Mouse (Mus musculus) adrenal gland, postnatal 25 days (tissue): ENCODE data around the gene Sik3. TPM values are rescaled to one million over a fixed set of nuclear protein-coding genes. Genes with fewer than 3 reads are reported as not detected.

ENCODE experiments used
- DNase-seq: peaks from one replicate; pipeline ENCODE4 v3.0.0; 2021; ENCODE audit warnings: mixed read lengths
- long read RNA-seq: library from polyadenylated mRNA; stranded (forward); transcript quantifications from one replicate; pipeline ENCODE4 v2.0.0, GENCODE M21; 2021
- total RNA-seq: library from RNA; stranded (reverse); gene quantifications from 2 replicates; pipeline ENCODE4 v1.2.3, GENCODE M21; 2021

The Sik3 gene
- 57.3 and 63.2 TPM in 2 replicates for total RNA-seq
- long read RNA-seq, partial matches to known transcripts = 13 of 20 reads
- long read RNA-seq, other reads (novel, unspliced or antisense) = 7 of 20 reads

DNA sequence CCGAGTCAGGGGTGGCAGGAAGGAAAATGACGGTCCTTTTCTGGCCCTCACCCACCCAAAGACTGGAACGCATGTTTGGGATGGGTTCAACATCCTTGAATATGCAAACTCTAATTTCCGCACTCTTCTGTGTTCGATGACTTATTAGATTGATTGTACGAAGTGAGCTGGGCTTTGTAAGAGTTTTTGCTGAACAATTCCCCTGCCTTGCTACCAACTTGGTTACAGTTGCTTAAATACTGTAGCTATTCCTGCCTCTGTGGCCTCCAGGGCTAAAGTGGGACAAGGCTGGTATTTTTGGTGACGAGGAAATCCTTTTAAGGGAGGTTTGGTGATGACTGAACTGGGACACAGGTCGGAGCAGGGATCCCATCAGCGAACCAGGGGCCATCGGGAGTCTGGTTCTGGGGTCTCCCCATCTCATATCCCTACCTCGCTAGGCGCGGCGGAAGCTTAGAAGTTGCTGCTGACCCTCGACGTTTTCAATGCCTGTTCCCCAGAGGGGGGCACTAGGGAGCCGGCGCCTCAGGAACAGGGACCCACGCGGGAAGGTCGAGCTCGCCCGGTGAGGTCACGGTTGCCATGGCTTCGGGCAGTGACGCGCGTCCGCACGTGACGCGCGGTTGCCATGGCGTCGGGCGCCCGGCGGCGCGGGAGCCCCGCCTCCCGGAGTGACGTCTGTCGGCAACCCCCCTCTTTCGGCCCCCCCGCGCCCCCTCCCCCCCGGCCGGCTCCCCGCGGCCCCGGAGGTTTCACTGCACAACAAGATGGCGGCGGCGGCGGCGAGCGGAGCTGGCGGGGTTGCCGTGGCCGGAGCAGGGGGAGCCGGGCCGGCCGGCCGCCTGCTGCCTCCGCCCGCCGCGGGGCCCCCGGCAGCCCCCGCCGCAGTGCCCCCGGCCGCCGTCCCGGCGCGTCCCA lies at the start of gene Sik3, which contains the start of gene Pafah1b2:
Gene Sik3 (plus strand): TSS at position 730 of the 918 bp plus-strand sequence.
Gene Pafah1b2 (minus strand): TSS at position 600 of the 918 bp plus-strand sequence.
- DNase-seq = peak; percentile 97

DNA sequence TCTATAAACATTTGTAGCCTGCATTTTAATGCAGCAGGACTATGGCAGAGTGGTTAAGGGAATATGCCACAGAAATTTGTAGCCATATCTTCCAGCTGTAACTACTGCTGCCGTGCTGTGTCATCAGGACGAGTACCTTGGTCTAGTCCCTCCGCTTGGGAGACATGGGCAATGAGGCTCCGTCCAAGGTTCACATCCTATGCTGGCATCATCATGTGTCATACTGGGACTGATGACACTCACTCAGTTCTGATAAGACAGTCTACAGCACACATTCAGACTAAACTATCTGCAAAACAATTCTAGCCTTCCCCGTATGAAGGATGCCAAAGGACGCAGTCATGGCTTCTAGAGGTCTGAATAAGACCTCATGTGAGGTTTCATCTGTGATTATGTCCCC lies 49.0 kb upstream of the Sik3 start:
- no peak for DNase-seq

DNA sequence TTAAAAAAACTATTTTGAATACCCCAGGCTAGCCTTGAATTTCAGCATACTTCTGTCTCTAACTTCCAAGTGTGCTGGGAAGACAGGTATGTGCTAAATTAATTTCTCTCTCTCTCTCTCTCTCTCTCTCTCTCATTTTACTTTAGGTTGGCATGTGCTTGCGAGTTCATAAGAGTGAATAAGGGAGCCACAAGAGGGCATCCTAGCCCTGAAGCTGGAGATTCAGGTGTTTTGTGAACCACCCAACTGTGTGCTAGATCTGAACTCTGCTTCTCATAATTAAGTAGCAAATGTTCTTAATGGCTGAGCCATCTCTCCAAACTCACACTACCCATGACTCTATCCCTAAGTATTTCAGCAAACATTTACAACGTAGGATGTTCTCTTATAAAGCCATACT lies 35.7 kb upstream of the Sik3 start:
- no peak for DNase-seq

DNA sequence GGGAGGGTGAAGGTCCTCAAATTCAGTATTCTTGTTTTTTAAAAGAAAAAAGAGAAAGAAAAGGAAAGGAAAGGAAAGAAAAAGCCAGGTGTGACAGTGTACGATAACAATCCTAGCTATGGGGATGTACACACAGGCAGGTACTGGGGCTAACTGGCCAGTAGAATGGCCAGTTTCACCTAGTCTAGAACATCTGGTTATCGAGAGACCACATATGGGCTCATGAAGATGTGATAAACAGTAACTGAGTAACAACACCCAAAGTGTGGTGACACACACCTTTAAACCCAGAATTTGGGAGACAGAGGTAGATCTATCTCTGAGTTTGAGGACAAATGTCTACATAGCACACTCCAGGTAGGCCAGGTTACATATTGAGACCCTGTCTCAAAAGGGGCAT lies 32.8 kb upstream of the Sik3 start:
- no peak for DNase-seq

DNA sequence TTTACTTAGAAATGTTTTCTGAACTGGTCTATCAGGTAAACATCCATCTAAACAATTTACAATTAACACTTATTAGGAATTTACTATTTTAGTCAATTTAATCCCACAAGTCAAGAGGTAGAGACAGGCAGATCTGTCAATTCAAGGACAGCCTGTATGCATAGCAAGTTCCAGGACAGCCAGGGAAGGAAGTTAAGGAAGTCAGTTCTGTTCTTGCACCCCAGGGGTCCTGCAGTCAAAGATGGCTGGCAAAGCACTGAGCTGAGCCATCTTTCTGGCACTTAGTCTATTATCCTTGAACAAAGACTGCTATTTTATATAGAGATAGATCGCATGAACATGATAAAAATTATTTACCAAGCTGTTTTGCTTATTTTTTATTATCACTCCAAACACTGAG lies 32.0 kb upstream of the Sik3 start:
- DNase-seq = no peak

DNA sequence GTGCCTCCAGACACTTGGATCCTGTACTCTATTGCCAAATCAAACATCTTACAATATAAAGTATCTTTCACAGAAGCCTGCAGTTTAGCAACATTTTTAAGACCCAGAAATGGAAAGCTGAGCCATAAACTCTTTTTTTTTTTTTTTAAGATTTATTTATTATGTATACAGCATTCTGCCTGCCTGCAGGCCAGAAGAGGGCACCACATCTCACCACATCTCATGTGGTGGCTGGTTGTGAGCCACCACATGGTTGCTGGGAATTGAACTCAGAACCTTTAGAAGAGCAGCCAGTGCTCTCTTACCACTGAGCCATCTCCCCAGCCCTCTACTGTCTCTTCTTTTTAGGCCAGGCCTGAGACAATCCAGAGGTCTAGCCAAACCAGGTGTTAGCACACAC lies 31.3 kb upstream of the Sik3 start:
- DNase-seq = no peak

DNA sequence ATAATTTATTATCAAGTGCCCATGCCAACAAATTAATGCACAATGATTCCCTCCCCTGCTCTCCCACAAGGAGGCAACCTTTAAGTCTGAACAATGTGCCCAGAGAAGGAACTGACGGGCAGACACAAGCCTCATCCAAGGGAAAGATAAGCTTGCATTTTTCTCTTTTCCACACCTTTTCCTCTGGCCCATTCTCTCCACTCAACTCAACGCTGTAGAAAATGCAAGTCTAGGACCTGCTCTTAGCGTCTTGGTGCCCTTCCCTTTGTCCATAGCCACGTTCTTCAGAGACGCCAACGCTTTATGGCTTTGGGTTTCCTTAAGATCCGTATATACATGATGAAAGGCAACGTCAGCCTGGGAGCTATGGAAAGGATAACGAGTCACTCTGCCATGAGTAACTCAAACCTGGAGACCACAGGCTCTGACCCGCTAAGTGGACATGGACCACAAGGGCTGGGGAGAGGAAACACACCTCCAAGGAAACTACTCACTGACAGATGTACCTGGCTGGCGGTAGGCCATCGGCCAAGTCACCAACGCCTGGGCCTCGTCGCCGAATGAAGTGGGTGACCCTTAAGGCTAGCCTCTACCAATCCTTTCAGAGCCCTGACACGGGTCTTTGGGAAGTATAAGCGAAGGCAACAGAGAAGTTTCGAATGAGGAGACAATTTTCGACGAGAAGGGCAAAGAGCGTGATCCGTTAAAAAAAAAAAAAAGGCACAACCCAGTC lies 28.8 kb upstream of the Sik3 start:
- DNase-seq = peak; percentile 13

DNA sequence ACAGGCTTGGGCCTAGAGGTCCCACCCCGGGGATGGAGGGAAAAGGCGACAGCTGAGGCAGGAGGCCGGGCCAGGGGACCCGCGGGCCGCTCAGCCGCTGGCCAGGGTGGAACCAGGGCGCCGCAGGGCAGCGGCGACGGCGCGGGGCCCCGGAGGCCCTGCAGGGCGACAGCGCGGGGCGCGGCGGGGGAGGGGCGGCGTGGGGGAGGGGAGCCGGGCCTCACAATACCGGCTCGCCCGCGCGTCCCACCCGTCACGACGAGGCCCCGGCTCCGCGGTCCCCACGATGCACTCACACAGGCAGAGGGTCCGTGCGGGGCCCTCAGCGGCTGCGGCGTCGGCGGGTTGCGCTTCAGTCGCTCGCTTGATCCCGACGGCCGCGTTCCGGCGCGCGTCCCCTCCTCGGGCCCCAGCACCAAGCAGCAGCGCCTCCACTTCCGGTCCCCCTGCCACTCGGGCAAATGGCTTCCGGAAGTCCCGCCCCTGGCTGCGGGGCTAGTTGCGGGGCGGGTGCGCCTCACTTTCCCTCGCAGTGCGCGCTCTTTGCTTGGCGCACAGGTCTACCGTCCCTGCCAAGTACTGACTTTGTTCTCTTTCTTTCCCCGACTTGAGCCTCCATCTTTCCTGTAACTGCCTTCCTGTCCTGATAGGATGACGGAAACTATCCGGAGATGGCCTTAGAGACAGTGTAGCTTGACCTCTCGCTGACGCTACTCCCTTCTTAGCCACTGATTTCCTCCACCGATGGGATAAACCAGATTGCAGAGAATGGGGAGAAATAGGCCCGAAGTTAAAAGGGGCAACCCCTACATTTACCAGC lies 28.0 kb upstream of the Sik3 start:
- peak; percentile 90 for DNase-seq

DNA sequence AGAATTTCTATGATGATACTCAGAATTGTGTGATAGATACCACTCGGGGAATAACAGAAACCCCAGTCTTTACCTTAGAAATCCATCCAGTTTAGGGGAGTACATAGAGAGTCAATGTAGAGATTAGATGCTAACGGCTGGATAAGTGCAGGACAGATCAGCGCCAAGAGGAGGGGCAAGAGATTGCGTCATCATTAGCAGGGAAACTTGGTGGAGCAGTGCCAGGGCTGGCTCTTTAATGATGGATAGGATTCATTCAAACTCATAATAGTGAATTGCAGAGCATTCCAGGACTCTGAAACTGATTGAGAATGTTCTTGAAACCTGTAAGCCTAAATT lies 27.4 kb upstream of the Sik3 start:
- DNase-seq = peak; percentile 77

DNA sequence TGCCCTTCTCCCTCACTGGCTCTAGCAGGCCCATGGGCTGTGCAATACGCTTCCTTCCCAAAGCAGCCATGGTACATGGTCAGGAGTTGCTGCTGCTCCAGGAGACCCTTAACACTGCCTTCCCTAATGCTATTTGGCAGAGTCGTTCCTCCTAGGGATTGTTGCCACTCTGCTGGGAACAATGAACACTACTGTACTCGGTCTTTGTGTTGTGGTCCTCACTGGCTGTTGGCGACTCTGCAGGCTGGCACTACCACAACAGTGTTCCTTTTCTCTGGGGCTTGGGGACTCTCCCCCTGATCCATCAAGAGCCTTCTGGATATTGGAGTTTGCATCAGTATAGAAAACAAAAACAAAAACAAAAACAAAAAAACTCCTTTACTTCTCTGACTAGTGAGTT lies 13.6 kb upstream of the Sik3 start:
- no peak for DNase-seq

DNA sequence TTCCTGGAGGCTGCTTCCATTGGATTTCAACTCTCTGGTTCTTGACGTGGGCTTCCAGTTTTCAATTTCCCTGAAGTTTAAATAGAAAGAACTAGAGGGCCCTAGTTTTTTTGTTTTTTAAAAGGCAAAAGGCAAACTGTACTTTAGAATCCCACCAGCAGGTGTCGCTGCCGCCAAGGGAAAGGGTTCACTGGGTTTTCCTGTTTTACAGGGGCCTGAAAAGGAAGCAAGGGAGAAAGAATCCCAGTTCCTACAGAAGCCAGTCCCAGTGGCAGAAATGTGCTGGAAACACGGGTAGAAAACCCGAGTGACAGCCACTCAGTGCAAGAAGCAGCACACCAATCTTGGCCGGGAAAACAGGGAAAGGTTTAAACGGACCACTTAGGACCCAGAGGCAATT lies 8.9 kb upstream of the Sik3 start:
- peak; percentile 87 for DNase-seq

DNA sequence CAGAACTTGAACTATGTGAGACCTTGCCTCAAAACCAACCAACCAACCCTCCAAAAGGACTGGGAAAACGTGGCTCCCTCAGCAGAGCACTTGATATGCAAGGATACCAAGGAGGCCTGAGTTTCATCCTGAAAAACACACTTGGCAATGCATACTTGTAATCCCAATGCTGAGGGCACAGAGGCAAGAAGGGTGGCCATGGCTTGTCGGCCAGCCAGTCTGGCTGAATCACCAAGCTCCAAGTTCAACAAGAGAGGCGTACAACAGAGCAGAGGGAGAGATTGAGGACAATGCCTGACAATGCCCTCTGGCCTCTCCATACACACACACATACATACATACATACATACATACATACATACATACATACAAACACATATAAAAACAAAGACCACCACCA lies 8.1 kb upstream of the Sik3 start:
- DNase-seq = no peak

DNA sequence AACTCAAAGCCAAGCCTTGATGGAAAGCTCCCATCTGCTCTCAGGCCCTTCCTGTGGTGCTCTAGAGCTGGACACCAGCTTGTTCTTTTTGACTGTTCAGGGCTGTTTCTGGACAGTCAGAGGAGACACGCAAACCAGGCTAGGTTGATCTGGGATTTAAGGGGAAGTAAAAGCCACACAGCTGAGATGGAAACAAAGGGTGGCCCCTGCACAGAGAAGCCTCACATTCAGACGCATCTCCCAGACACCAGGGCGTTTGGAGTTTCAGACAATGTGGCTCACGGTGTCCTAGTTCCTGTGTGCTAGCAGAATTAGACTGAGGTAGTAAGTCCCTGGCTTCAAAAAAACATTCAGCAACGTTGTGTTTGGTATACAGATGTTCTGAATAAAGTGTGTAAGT lies 6.4 kb upstream of the Sik3 start:
- no peak for DNase-seq

DNA sequence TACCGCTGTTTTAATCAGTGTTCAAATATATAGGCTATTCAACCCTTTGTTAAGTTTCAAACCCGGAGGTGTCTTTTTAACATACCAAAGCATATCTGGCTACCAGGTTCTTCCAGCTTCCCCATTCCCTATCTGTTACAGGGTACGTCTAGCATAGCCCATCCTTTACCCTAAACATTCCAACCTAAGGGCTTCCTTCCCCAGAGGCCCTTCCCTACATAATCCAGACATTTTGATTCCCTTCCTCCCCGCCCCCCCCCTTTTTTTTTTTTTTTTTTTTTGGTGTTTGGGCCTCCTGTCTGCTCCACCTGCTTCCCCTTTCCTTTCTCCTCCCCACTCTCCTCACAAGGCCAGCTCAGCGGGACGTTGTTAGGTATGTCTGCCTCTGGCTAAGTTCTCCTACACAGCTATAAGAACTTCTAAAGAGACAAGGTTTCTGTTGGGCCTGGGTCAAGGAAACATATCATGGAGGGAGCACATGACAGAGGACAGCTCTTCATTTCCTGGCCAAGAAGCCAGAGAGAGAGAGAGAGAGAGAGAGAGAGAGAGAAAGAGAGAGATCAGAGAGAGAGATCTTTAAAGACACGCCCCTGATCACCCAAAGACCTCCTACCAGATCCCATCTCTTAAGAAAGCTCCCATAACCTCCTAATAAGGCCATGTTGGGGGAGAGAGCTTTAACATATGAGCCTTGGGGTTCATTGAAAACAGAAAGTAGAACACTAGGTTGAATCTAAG lies 3.5 kb upstream of the Sik3 start:
- no peak for DNase-seq

DNA sequence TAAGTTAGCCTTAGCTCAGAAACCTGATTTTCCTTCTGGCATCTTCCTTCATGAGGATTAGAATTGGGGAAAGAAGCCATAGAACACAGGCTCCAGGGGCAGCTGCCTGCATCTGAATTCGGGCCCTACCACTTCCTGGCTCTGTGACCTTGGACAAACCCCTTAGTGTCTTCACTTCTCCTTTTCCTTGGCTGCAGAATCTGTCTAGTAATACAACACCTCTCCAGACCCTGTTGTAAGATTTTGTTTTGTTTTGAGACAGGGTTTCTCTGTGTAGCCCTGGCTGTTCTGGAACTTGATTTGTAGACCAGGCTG lies 3.0 kb upstream of the Sik3 start:
- no peak for DNase-seq

DNA sequence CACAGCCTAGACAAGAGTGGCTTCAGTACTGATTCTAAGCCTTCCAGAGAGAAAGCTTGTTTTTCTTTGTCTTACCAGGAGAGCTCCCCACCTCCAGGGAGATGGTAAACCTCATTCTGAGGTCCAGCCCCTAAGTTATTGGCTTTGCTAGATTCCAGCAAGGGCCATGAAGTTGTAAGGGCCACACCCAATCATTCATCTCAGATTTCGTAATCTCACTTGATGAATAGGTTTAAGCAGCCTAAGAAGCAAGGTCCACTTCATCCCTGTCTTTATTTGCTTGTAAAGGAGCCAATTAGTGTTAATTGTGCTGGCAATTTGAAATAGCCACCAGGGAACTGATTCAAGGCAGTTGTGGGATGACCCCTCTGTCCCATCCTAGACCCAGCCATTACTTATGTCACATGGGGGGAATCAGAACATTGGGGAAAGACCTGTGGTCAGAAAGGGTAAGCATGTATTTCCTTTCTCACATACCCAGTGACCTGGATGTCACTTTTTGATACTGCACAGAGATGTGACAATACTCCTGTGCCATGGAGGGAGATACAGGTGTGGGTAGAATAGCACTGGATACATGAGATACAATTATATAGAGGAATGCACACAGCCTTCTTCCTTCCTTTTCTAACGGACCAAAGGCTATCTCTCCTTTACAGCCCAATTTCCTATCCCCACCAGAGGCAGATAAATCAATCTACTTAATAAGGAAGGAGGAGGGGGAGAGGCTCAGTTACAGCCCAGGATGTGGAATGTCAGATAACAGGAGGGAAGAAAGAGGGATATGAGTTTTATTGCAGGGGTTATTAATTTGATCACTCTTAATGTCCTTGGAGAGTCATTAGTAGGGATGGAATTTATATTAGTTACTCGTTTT lies 1.3 kb upstream of the Sik3 start:
- no peak for DNase-seq

DNA sequence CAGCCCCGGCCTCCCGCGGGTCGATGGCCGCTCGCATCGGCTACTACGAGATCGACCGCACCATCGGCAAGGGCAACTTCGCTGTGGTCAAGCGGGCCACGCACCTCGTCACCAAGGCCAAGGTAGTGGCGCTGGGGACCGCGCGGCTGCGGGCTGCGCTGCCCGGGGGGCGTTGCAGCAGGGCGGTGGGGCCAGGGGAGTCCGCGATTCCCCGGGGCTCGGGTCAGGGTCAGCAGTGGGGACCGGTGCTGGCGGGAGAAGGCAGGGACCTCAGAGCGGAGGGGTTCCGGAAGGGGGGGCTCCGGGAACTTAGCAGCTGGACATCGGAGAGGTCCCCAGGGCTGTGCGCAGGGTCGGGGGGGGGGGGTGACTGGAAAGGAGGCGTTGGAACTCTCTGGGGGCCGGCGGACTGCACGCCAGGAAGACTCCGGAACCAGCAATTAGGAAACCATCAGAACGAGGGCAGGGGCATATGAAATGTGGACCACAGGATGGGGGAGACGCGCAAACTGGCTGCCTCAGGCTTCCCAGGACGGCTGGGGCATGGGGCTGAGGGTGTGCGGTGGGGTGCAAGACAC lies 478 bp downstream of the Sik3 start:
- DNase-seq = peak; percentile 47

DNA sequence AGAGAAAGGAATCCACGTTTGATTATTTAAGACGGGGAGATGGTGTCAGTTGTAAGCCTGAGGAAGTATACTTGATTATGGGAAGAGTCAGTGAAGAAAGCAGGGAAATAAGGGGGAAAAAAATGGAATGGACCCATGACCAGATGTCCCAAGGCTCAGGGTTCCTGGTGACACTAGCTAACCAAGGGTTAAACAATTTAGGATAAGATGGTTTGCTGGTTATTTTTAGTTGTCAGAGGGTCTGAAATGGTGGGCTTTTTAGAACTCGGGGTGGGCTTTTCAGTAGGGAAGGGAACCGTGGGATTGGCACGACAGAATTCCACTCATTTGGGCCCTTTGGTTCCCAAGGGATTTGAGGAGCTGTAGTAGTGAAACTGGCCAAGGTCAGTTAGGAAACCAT lies 996 bp downstream of the Sik3 start:
- DNase-seq = no peak

DNA sequence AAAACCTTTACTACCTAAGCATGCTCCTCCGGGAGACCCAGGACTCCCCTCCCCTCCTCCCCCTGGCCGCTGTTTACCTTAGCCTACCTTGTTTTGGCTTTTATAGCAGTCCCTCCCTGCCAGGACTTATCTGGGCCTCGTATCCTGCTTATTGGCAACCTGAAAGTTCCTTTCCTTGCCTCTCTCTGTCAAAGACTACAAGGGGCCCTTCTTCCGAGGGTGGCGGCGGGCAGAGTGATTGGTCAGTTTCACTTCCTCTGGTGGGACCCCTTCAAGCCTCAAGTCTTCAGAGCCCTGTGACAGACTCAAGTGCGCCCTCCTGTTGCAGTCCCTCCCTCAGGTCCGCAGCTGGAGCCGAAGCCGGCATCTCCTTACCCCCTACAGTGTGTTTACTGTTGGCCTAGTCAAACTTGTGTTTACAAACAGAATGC lies 1.6 kb downstream of the Sik3 start:
- DNase-seq = peak; percentile 21

DNA sequence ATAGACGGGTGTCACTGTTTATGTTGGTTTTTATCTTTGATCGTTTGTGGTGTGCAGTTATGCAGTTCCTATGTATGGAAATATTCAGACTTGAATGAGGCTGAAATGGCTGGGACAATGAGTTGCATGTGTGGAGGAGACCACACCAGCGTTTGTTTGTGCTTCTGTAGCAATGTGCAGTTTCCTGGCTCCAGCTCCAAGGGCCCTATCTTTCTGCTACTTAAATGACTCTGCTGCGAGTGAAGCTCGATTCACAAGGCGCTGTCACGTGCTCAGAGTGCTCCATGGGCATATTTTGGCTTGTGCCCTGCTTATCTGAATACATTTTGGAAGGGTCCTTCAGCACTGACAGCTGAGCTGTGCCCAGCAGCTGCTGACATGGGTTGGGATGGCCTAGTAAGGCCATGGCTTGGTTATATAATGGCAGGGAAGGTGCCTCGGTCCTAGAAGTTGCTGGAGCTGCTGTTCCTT lies 2.5 kb downstream of the Sik3 start:
- DNase-seq = no peak
